Mouse (Mus musculus) midbrain, embryonic 15.5 days (tissue): ENCODE measurements around the gene Spsb4. TPM values are rescaled to one million over a fixed set of nuclear protein-coding genes. Genes with fewer than 3 reads are reported as not detected.

ENCODE experiments used
- ATAC-seq: fragments of 200-750 bp; cut with Nextera tagmentation; replicated peaks from 2 replicates; pipeline ENCODE4 v1.8.0; 2017; ENCODE audit warnings: moderate TSS enrichment
- H3K27ac ChIP-seq: fragments of 300-500 bp; sonication (generic); 2 replicates; pipeline ENCODE4 v1.5.1; 2015; ENCODE audit warnings: mild to moderate bottlenecking, inconsistent platforms
- H3K27me3 ChIP-seq: fragments of 300-500 bp; sonication (generic); replicated peaks from 2 replicates; pipeline ENCODE4 v1.6.1; 2015; ENCODE audit warnings: inconsistent platforms
- H3K36me3 ChIP-seq: fragments of 300-500 bp; sonication (generic); replicated peaks from 2 replicates; pipeline ENCODE4 v1.6.1; 2015; ENCODE audit warnings: inconsistent platforms
- H3K4me1 ChIP-seq: fragments of 300-500 bp; sonication (generic); 2 replicates; pipeline ENCODE4 v1.6.1; 2015; ENCODE audit warnings: inconsistent platforms
- H3K4me2 ChIP-seq: fragments of 300-500 bp; sonication (generic); 2 replicates; pipeline ENCODE4 v1.6.1; 2015; ENCODE audit warnings: inconsistent platforms, mild to moderate bottlenecking, moderate library complexity
- H3K4me3 ChIP-seq: fragments of 300-500 bp; sonication (generic); 2 replicates; pipeline ENCODE4 v1.5.1; 2015; ENCODE audit warnings: mild to moderate bottlenecking, inconsistent platforms
- H3K9ac ChIP-seq: fragments of 300-500 bp; sonication (generic); 2 replicates; pipeline ENCODE4 v1.6.1; 2015; ENCODE audit warnings: mild to moderate bottlenecking, inconsistent platforms
- H3K9me3 ChIP-seq: fragments of 300-500 bp; sonication (generic); 2 replicates; pipeline ENCODE4 v1.6.1; 2016; ENCODE audit warnings: inconsistent platforms
- WGBS: fragments of 180-500 bp; shearing (Covaris S2); methylation state at CpG from one replicate; pipeline ENCODE4 v1.1.7; 2015; ENCODE audit warnings: mixed read lengths; 5-methylcytosine and 5-hydroxymethylcytosine counted together
- polyA plus RNA-seq: library from polyadenylated mRNA; unstranded; fragments of >200 nt; fragmentation: Nextera tagmentation; extraction: Ambion mirVana; gene quantifications from 2 replicates; pipeline ENCODE4 v1.2.1, GENCODE M21; 2015

Spsb4 gene
- polyA plus RNA-seq, 1 experiment from 2014 or later, result 31.7 TPM

DNA sequence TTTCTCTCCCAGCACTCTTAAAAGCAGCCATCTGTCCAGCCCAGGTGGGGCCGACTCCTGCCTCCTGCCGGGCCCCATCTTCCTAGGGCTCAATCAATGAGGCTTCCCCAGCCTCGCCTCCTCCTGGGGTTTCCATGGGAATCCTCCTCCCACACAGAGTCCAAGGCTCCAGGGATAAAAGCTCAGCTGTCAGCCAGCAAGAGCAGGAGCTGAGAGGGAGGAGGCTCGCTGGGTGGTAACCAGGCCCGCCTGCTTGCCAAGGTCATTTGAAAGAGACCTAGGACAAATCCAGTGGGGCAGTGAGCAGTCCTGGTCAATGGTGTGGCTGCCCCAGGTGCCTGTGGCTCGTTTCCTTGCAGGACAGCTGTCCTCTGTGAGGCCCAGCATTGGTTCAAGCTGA lies 5.5 kb downstream of the Spsb4 start:
- H3K27ac ChIP-seq, result peak overlapping the region; percentile 4; the same call in 1 of the 2 replicates
- 16% methylated on average over 6 of the region's 6 CpGs for WGBS
- no peaks in the 10 kb centered on the region for H3K27me3 ChIP-seq
- H3K4me2 ChIP-seq, result peak overlapping the region; percentile 13; the same call in 1 of the 2 replicates
- H3K9me3 ChIP-seq, result no peaks in the 10 kb centered on the region
- peaks cover 63% of the 10 kb centered on the region for H3K4me1 ChIP-seq
- no peak overlapping the region for H3K4me3 ChIP-seq
- peak; percentile 49 for ATAC-seq
- H3K36me3 ChIP-seq, result no peaks in the 10 kb centered on the region
- H3K9ac ChIP-seq, result no peak overlapping the region

DNA sequence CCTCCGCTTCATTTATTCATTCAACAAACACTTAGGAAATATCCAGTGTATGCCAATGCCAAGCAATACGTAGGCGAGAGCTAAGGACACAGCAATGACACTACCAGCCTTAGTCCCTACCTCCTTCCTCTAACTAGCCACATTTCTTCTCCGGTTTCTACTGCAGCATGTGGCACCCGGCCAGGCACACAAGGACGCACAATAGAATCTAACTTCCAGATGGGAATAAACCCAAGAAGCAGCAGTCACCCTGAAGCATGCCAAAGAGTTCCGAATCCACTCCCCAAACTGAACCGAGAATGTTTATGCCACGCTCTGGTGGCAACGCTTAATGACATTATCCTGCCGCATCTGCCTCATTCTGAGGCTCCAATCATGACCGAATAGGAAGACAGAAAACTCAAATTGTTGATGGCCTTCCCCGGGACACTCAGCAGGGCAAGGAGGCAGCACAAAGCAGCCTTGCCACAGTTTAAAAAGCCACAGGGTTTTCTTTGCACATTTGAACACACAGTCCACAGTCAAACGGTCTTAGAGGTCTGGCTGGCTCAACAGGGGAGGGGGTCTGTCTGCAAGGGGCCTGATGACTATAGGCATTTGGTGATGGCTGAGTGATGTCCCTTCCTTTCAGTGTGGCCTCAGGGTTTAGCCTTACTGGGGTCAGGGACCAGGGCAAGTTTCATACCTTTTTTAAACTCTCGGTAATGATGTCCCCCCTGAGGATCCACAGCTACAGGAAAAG lies 7.0 kb downstream of the Spsb4 start:
- 0 out of 2 replicates have a peak overlapping the region, but pooled peaks have one; percentile 7 for H3K4me2 ChIP-seq
- H3K9me3 ChIP-seq, result no peaks in the 10 kb centered on the region
- peaks cover 52% of the 10 kb centered on the region for H3K4me1 ChIP-seq
- peak; percentile 32; the same call in 1 of the 2 replicates for ATAC-seq
- H3K9ac ChIP-seq, result no peak overlapping the region
- peak overlapping the region; percentile 45; the same call in 1 of the 2 replicates for H3K27ac ChIP-seq
- no peaks in the 10 kb centered on the region for H3K36me3 ChIP-seq
- no peak overlapping the region for H3K4me3 ChIP-seq
- 32% methylated on average over 15 of the region's 15 CpGs for WGBS
- H3K27me3 ChIP-seq, result no peaks in the 10 kb centered on the region

DNA sequence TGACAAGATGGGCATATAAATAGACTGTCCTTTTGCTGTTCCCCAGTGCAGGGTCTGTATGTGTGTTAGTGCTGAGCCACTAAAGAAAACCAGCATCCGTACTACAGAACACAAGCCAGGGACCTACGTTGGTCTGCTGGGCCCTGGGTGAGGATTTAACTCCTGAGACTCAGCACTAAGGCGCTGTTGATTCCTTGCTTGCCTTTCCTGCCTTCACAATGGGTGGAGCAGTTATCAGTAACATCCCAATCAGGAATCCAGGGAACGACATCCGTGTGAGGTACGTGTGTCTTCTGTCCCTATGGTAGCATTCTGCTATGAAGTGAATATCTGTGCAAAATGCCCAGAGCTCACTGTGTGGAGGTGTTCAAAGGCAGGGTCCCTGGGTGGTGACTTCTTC lies 8.2 kb downstream of the Spsb4 start:
- H3K9ac ChIP-seq, result no peak overlapping the region
- no peak for ATAC-seq
- H3K4me3 ChIP-seq, result no peak overlapping the region
- H3K4me1 ChIP-seq, result peaks cover 41% of the 10 kb centered on the region
- no peaks in the 10 kb centered on the region for H3K9me3 ChIP-seq
- no peaks in the 10 kb centered on the region for H3K36me3 ChIP-seq
- WGBS, result 89% methylated on average over 6 of the region's 6 CpGs
- H3K27me3 ChIP-seq, result no peaks in the 10 kb centered on the region
- no peak overlapping the region for H3K27ac ChIP-seq
- no peak overlapping the region for H3K4me2 ChIP-seq

DNA sequence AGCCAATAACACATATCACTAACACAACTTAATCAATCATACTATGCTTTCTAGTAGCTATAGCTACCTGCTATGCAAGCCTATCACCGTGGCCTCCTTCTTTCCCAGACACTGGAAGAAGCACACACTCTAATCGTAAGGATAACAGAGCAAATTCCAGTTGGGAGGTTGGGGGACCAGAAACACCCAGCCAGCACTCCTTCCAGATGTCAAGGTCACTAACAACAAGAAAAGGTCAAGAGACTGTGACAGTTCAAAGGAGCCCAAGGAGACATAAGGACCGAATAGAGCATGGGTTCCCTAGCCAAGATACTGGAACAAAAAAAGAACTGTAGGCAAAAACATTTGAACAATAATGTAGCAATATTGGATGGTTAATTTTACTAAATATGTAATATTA lies 13.9 kb downstream of the Spsb4 start:
- Histone ChIP-seq H3K36me3 (no peaks in the 10 kb centered on the region), H3K9ac (no peak overlapping the region), H3K4me3 (no peak overlapping the region), H3K27me3 (no peaks in the 10 kb centered on the region), H3K4me1 (no peaks in the 10 kb centered on the region), H3K9me3 (no peaks in the 10 kb centered on the region), H3K4me2 (no peak overlapping the region), H3K27ac (no peak overlapping the region)
- ATAC-seq, result no peak
- whole genome bisulfite sequencing, result 62% methylated on average over 3 of the region's 3 CpGs

DNA sequence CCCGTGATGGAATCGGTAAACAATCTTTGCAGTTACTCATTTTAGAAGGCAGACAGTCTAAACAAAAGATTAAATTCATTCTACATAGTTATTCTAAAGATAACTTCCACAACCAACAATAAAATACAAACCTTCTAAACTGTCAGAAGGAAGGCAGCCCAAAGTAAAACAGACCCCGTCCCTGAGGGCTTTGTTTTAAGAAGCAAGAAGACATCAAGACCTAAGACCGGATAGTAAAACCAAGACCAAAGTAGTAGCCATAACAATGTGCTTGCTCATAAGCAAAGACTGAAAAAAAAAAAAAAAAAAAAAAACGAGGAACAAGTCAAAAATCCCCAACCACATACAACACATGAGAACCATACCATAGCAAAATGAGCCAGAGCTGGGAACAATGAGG lies 15.5 kb downstream of the Spsb4 start:
- 74% methylated on average over 5 of the region's 5 CpGs for WGBS
- no peak overlapping the region for H3K27ac ChIP-seq
- H3K9me3 ChIP-seq, result no peaks in the 10 kb centered on the region
- H3K9ac ChIP-seq, result no peak overlapping the region
- no peak for ATAC-seq
- H3K36me3 ChIP-seq, result no peaks in the 10 kb centered on the region
- no peaks in the 10 kb centered on the region for H3K4me1 ChIP-seq
- no peak overlapping the region for H3K4me2 ChIP-seq
- no peaks in the 10 kb centered on the region for H3K27me3 ChIP-seq
- no peak overlapping the region for H3K4me3 ChIP-seq

DNA sequence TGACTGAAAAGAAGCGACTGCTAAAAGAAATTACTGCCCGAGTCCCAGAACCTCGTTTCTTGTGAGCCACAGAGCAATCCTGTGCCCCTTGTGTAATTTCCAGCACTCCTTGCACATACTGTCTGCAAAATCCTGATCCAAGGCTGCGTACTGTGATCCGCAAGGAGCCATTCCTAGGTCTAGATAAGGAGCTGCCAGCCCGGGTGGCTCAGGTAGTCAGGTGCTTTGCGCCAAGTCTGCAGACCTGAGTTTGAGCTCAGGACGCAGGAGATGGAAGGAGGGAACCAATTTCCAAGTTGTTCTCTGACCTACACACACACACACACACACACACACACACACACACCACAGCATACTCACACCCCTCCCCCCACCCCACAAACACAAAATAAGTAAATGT lies 16.0 kb downstream of the Spsb4 start:
- H3K27ac ChIP-seq, result no peak overlapping the region
- no peak for ATAC-seq
- H3K4me3 ChIP-seq, result no peak overlapping the region
- no peaks in the 10 kb centered on the region for H3K9me3 ChIP-seq
- no peak overlapping the region for H3K4me2 ChIP-seq
- no peaks in the 10 kb centered on the region for H3K36me3 ChIP-seq
- 91% methylated on average over 8 of the region's 8 CpGs for WGBS
- no peak overlapping the region for H3K9ac ChIP-seq
- H3K27me3 ChIP-seq, result no peaks in the 10 kb centered on the region
- H3K4me1 ChIP-seq, result no peaks in the 10 kb centered on the region

DNA sequence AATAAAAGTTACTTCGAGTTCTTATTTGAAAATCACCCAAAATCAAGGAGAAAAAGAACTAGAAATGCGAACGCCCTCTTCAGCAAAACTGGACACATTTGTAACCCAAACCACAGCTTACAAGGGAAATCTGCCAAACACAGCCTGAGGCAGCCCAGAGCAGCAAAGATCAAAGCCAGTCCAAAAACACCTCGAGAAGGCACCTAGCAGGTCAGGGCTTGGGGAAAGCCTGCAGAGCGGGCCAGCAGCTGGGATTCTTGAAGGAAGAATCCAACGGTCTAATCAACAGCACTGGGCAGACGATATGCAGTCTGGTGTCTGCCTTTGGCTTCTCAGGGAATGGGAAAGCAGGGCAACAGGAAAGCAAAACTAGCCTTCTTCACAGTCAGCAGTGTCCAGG lies 16.6 kb downstream of the Spsb4 start:
- Histone ChIP-seq H3K27me3 (no peaks in the 10 kb centered on the region), H3K36me3 (no peaks in the 10 kb centered on the region), H3K27ac (no peak overlapping the region), H3K4me1 (no peaks in the 10 kb centered on the region), H3K9me3 (no peaks in the 10 kb centered on the region), H3K4me2 (no peak overlapping the region), H3K4me3 (no peak overlapping the region), H3K9ac (no peak overlapping the region)
- ATAC-seq, result no peak
- WGBS, result 73% methylated on average over 7 of the region's 7 CpGs

DNA sequence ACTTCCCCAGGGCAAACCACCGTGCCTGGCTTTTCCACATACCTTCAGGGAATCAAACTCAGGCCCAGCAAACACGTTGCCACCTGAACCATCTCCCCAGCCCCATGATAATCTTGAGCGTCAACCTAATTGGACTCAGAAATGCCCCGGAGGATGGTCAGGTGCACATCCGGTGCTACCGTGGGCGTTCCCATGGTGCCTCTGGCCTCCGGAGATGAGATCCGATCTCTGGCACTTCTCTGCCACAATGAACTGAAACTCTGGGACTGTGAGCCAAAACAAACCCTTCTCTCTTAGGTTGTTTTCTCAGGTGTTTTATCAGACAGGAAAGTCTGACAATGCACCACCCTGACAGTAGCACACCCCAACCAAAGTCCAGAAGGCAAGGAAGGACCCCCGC lies 17.2 kb downstream of the Spsb4 start:
- 83% methylated on average over 10 of the region's 10 CpGs for WGBS
- H3K4me3 ChIP-seq, result no peak overlapping the region
- H3K4me1 ChIP-seq, result no peaks in the 10 kb centered on the region
- H3K9me3 ChIP-seq, result no peaks in the 10 kb centered on the region
- H3K9ac ChIP-seq, result no peak overlapping the region
- no peaks in the 10 kb centered on the region for H3K27me3 ChIP-seq
- no peak overlapping the region for H3K27ac ChIP-seq
- no peaks in the 10 kb centered on the region for H3K36me3 ChIP-seq
- H3K4me2 ChIP-seq, result no peak overlapping the region
- no peak for ATAC-seq

DNA sequence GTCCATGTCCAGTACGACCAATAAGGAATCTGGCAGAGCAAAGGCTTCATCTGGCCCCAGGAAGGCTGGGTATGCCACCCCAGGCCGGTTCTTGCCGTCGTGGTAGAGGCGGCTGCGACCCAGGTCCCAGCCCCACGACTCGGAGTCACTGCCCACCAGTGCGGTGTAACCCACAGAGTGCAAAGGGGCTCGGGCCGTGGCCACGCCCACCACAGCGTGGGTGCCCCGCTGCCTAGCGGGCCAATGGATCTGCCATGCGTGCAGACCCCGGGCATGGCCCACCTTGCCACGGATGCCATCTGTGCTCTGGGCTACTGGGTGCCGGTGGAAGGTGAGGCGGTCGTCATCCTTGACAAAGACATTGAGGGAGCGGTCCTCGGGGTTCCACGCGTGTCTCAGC lies 22.9 kb downstream of the Spsb4 start:
- ATAC-seq, result no peak
- no peak overlapping the region for H3K9ac ChIP-seq
- H3K9me3 ChIP-seq, result no peaks in the 10 kb centered on the region
- H3K27me3 ChIP-seq, result no peaks in the 10 kb centered on the region
- peaks cover 12% of the 10 kb centered on the region for H3K4me1 ChIP-seq
- no peak overlapping the region for H3K4me3 ChIP-seq
- H3K27ac ChIP-seq, result no peak overlapping the region
- WGBS, result 97% methylated on average over 25 of the region's 25 CpGs
- 0 out of 2 replicates have a peak, but pooled peaks cover 4% of the 10 kb centered on the region for H3K36me3 ChIP-seq
- H3K4me2 ChIP-seq, result no peak overlapping the region

DNA sequence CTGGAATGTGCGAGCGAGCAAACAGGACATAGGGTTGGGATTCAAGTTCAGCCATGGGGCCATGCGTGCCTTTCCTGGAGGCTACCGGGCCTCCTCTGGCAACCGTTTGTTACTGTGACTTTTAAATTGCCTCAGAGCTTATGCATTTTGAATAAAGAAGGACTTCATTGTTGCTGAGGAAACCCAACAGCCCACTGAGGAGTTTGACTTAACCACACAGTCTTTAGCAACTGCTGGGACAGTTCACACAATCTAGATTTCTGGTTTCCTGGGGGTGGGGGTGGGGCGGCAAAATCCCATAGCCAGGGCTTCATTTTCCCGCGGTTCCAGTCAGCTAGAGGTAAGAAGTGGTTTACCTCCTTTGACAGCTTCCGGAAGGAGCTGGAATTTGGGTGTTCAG lies 23.9 kb downstream of the Spsb4 start:
- no peak for ATAC-seq
- H3K9ac ChIP-seq, result no peak overlapping the region
- H3K9me3 ChIP-seq, result no peaks in the 10 kb centered on the region
- H3K27me3 ChIP-seq, result no peaks in the 10 kb centered on the region
- 85% methylated on average over 9 of the region's 9 CpGs for WGBS
- H3K4me3 ChIP-seq, result no peak overlapping the region
- 0 out of 2 replicates have a peak, but pooled peaks cover 4% of the 10 kb centered on the region for H3K36me3 ChIP-seq
- H3K4me2 ChIP-seq, result no peak overlapping the region
- H3K27ac ChIP-seq, result no peak overlapping the region
- H3K4me1 ChIP-seq, result peaks cover 21% of the 10 kb centered on the region

DNA sequence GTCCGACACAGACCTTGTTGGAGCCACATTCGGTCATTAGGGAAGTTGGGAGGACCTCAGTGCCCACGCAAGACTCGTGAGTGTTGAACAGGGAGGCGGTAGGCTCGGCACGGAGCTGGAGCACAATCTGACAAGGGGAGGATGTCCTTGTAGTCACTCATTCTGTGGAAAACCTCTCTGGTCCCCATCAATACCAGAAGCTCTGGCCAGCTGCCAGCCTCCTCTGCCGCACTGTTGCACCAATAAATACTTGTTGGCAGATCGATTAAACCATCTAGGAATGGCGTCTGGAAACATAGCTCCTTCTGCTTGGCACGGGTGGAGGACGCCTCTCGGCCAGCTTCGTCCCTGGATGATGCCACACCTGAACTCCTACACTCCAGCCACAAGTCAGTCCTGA lies 27.5 kb downstream of the Spsb4 start:
- Histone ChIP-seq H3K9ac (no peak overlapping the region), H3K4me3 (no peak overlapping the region), H3K27me3 (no peaks in the 10 kb centered on the region), H3K4me2 (no peak overlapping the region), H3K27ac (no peak overlapping the region), H3K4me1 (peaks cover 39% of the 10 kb centered on the region), H3K36me3 (0 out of 2 replicates have a peak, but pooled peaks cover 4% of the 10 kb centered on the region), H3K9me3 (no peaks in the 10 kb centered on the region)
- ATAC-seq, result no peak
- 62% methylated on average over 14 of the region's 14 CpGs for WGBS

DNA sequence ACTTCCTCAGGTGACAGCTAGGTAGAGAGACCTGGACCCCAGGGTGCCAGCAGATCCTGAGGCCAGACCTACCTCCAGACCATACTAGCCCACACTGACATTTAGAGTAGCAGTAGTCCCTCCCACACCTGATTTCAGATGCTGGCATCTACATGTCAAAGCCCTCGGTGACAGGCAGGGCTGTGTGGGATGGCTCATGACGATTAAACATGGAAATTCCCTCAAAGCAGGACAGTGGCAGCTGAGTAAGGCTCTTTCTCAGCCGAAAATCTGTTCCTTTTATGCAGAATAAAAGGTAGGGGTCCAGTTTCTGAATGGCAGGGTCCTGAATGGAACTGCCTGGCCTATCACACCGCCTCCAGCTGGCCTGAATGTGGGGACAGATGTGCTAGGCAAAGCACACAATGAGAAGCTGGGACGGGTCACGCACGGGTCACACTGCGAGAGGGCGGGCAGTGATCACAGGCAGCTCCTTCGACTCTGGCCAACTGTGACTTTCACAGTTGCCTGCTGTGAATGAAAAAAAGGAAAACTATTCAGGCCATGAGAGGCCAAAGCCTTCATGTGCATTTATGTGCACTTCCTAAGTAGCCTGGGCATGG lies 29.2 kb downstream of the Spsb4 start:
- whole genome bisulfite sequencing, result 12% methylated on average over 10 of the region's 10 CpGs
- Histone ChIP-seq H3K27me3 (no peaks in the 10 kb centered on the region), H3K4me3 (no peak overlapping the region), H3K36me3 (no peaks in the 10 kb centered on the region), H3K9me3 (no peaks in the 10 kb centered on the region), H3K4me1 (peaks cover 39% of the 10 kb centered on the region), H3K27ac (no peak overlapping the region), H3K9ac (no peak overlapping the region), H3K4me2 (no peak overlapping the region)
- ATAC-seq, result peak; percentile 28
